Mouse (Mus musculus) spleen, adult 2 months (tissue): ENCODE measurements around the gene Gm20388.

Experiments
- CTCF ChIP-seq: fragments of 200-500 bp; IDR thresholded peaks from 2 replicates; pipeline ENCODE4 v1.5.1; 2011; ENCODE audit warnings: mild to moderate bottlenecking, inconsistent platforms; ENCODE audit not compliant: insufficient read depth, insufficient read length, insufficient replicate concordance; ENCODE audit errors: extremely low read depth
- POLR2A ChIP-seq: fragments of 200-500 bp; IDR thresholded peaks from 2 replicates; pipeline ENCODE4 v1.6.1; 2011; ENCODE audit warnings: low read depth, low read length, inconsistent platforms

DNA sequence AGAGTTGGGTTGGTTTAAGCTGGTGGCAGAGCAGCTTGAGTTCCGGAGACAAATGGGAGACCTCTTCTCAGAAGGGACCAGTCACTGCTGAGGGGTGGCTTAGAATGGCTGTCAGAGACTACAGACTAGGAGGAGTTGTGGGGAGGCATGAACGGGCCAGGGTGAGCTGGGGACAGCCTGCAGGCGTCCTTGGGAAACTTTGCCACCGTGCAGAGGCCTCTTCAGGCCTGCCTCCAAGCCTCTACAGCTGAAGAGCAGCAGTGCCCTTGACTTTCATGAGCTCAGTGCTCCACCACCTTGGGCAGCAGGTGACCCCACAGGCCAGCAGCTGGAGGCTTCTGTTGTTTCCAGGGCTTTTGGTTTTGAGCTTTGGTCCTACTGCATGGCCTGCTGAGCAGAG lies 2088.0 kb downstream of the Gm20388 start:
- no peak for TF ChIP-seq CTCF
- no peak for TF ChIP-seq POLR2A
